Comparison of ENCODE assay signal across 7 mouse cellular contexts in the genomic region with DNA sequence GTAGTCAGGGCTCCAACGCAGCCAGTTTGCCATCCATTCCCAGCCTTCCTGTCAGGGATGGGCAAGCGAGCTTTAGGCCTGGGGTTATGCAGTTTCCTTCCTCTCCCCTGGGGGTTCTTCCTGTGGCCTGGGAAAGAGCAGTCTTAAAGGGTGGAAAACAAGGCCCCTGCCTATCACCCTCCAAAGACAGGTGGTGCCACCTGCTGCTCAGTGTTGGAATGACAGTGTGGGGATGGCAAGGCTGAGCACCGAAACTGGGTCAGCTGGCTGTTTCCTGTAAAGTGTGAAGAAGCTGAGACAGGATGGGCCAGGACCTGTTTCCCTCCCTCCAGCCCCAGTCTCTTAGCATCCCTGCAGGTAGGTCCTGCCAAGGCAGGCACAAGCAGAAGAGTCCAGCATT. TPM values are rescaled to one million over a fixed set of nuclear protein-coding genes. Genes with fewer than 3 reads are reported as not detected.
DNase-seq lines count a peak whose midpoint lies in the region; ATAC-seq and TF ChIP-seq lines count a peak whose summit lies in the region.

No protein-coding gene starts in this region.

- H3K4me1 ChIP-seq in kidney, adult 2 months (ENCODE audit: control insufficient read depth, insufficient read depth, low read length), result no peaks in the 10 kb centered on the region
- H3K4me1 ChIP-seq in limb, embryonic 13.5 days, result no peaks in the 10 kb centered on the region
- no peaks in the 10 kb centered on the region for H3K4me1 ChIP-seq in midbrain, embryonic 16.5 days (ENCODE audit: control insufficient read depth, insufficient read depth, low read length)
- no peaks in the 10 kb centered on the region; the same call in 1 of the 2 replicates for H3K4me1 ChIP-seq in spleen, adult 2 months (ENCODE audit: control insufficient read depth, insufficient read depth, insufficient read length)

- H3K4me3 ChIP-seq in kidney, adult 2 months (ENCODE audit: insufficient read depth, low read depth, low read length), result no peak overlapping the region
- H3K4me3 ChIP-seq in limb, embryonic 13.5 days, result no peak overlapping the region
- no peak overlapping the region for H3K4me3 ChIP-seq in midbrain, embryonic 16.5 days (ENCODE audit: low read depth, low read length)
- H3K4me3 ChIP-seq in spleen, adult 2 months (ENCODE audit: extremely low read depth, insufficient read depth, insufficient read length), result no peak overlapping the region

- TF ChIP-seq CTCF in kidney, adult 2 months (conservative IDR thresholded peaks at IDR 0.05; ENCODE audit: insufficient read depth, insufficient read length, low read depth, low read length), result peak; percentile 97
- peak; percentile 92; the same call in 1 of the 2 replicates for TF ChIP-seq CTCF in spleen, adult 2 months (IDR thresholded peaks at IDR 0.05; ENCODE audit: extremely low read depth, insufficient read depth, insufficient read length, insufficient replicate concordance)

- WGBS in kidney, adult 2 months, result 22% methylated on average over 3 of the region's 3 CpGs
- 26% methylated on average over 3 of the region's 3 CpGs for WGBS in limb, embryonic 13.5 days
- WGBS in midbrain, embryonic 16.5 days, result 21% methylated on average over 3 of the region's 3 CpGs
- 29% methylated on average over 3 of the region's 3 CpGs for WGBS in spleen, adult 2 months

- no peak overlapping the region for H3K4me2 ChIP-seq in limb, embryonic 13.5 days (replicated peaks)
- H3K4me2 ChIP-seq in midbrain, embryonic 16.5 days (ENCODE audit: low read length), result no peak overlapping the region

- no peaks in the 10 kb centered on the region for H3K27me3 ChIP-seq in kidney, adult 2 months (replicated peaks; ENCODE audit: control insufficient read depth, insufficient read depth, low read length)
- H3K27me3 ChIP-seq in limb, embryonic 13.5 days, result no peaks in the 10 kb centered on the region
- no peaks in the 10 kb centered on the region for H3K27me3 ChIP-seq in midbrain, embryonic 16.5 days (ENCODE audit: control insufficient read depth, insufficient read depth, low read depth, low read length)
- no peaks in the 10 kb centered on the region for H3K27me3 ChIP-seq in spleen, adult 2 months (ENCODE audit: control insufficient read depth, insufficient read depth, low read length)

- H3K36me3 ChIP-seq in kidney, adult 2 months (ENCODE audit: control insufficient read depth, insufficient read depth, low read length), result peaks cover 3% of the 10 kb centered on the region
- peaks cover 97% of the 10 kb centered on the region for H3K36me3 ChIP-seq in limb, embryonic 13.5 days
- peaks cover 65% of the 10 kb centered on the region for H3K36me3 ChIP-seq in midbrain, embryonic 16.5 days (ENCODE audit: control insufficient read depth, insufficient read depth, low read length)
- peaks cover 61% of the 10 kb centered on the region for H3K36me3 ChIP-seq in spleen, adult 2 months (ENCODE audit: control insufficient read depth, insufficient read depth, low read length)

- ATAC-seq in limb, embryonic 13.5 days (ENCODE audit: low FRiP score, low read depth), result 0 out of 2 replicates have a peak, but pooled peaks have one; percentile 32
- ATAC-seq in midbrain, embryonic 16.5 days, result peak; percentile 52; the same call in 1 of the 2 replicates

- peak; percentile 94 for DNase-seq in adrenal gland, postnatal 10 days
- DNase-seq in embryo, embryonic 11.5 days (ENCODE audit: low read depth, low spot score), result peak; percentile 63
- peak; percentile 91 to 98 for DNase-seq in heart, adult 18-20 months
- DNase-seq in kidney, adult 2 months, result peak; percentile 90
- peak; percentile 47 to 79 for DNase-seq in spleen, adult 2 months (ENCODE audit: low read depth in 1 of 2, low spot score in 2 of 2)

- H3K9me3 ChIP-seq in limb, embryonic 13.5 days, result no peaks in the 10 kb centered on the region
- H3K9me3 ChIP-seq in midbrain, embryonic 16.5 days (replicated peaks; ENCODE audit: control insufficient read depth, low read length, poor library complexity, severe bottlenecking), result no peaks in the 10 kb centered on the region

- H3K9ac ChIP-seq in limb, embryonic 13.5 days, result no peak overlapping the region
- no peak overlapping the region for H3K9ac ChIP-seq in midbrain, embryonic 16.5 days (ENCODE audit: low read depth, low read length)

- H3K27ac ChIP-seq in kidney, adult 2 months (ENCODE audit: insufficient read depth, low read depth, low read length), result peak overlapping the region; percentile 3; the same call in 1 of the 2 replicates
- H3K27ac ChIP-seq in limb, embryonic 13.5 days, result no peak overlapping the region
- peak overlapping the region; percentile 22; the same call in 1 of the 2 replicates for H3K27ac ChIP-seq in midbrain, embryonic 16.5 days (ENCODE audit: low read length)
- no peak overlapping the region; the same call in 1 of the 2 replicates for H3K27ac ChIP-seq in spleen, adult 2 months (ENCODE audit: insufficient read depth, low read length)

- no peak for TF ChIP-seq POLR2A in kidney, adult 2 months (IDR thresholded peaks at IDR 0.05; ENCODE audit: low read depth, low read length)
- TF ChIP-seq POLR2A in spleen, adult 2 months (IDR thresholded peaks at IDR 0.05; ENCODE audit: low read depth, low read length), result no peak

RNA-seq across cellular contexts. Expression of a gene that starts 39.8 kb away (rescaled TPM):
- 10 to 100 TPM; 13.1 to 23.5 TPM for total RNA-seq in adrenal gland, postnatal 10 days (2021)
- total RNA-seq in heart, adult 18-20 months (2021), result 1 to 10 TPM; 7.0 to 7.4 TPM
- 6.5 and 7.1 TPM in 2 replicates for polyA plus RNA-seq in kidney, adult 2 months (2012; rRNA removed)
- polyA plus RNA-seq in limb, embryonic 13.5 days (2015; fragmentation: Nextera tagmentation; extraction: Ambion mirVana), result 13.9 and 14.3 TPM in 2 replicates
- polyA plus RNA-seq in midbrain, embryonic 16.5 days (2015; fragmentation: Nextera tagmentation; extraction: Ambion mirVana), result 13.2 and 14.1 TPM in 2 replicates
- polyA plus RNA-seq in spleen, adult 2 months (2012; rRNA removed), result 1.8 and 2.2 TPM in 2 replicates

RNA-seq across cellular contexts. Expression of a gene that starts 39.8 kb away (rescaled TPM):
- total RNA-seq in adrenal gland, postnatal 10 days (2021), result 10 to 100 TPM; 31.0 to 31.6 TPM
- total RNA-seq in heart, adult 18-20 months (2021), result 10 to 100 TPM; 67.3 to 73.9 TPM
- 17.0 and 17.6 TPM in 2 replicates for polyA plus RNA-seq in kidney, adult 2 months (2012; rRNA removed)
- polyA plus RNA-seq in limb, embryonic 13.5 days (2015; fragmentation: Nextera tagmentation; extraction: Ambion mirVana), result 34.2 and 36.6 TPM in 2 replicates
- 26.2 and 28.3 TPM in 2 replicates for polyA plus RNA-seq in midbrain, embryonic 16.5 days (2015; fragmentation: Nextera tagmentation; extraction: Ambion mirVana)
- 19.4 and 21.0 TPM in 2 replicates for polyA plus RNA-seq in spleen, adult 2 months (2012; rRNA removed)

Comparison
In these comparisons a context has a peak if more than half of its experiments do, and no peak if none do; other contexts are left out.
1. H3K27ac ChIP-seq: peak in kidney, adult 2 months (single experiment) and midbrain, embryonic 16.5 days (single experiment); none in limb, embryonic 13.5 days (single experiment) and spleen, adult 2 months (single experiment).
2. Peak in every context shown above with its lines, with median percentiles within 50 percentile points of each other: DNase-seq.